Mouse (Mus musculus) heart, embryonic 16.5 days (tissue): ENCODE results near the gene Lhx4. TPM values are rescaled to one million over a fixed set of nuclear protein-coding genes. Genes with fewer than 3 reads are reported as not detected.

Experiments
- ATAC-seq: fragments of 200-750 bp; cut with Nextera tagmentation; replicated peaks from 2 replicates; pipeline ENCODE4 v1.8.0; 2017; ENCODE audit warnings: moderate number of reproducible peaks; ENCODE audit not compliant: insufficient read depth, low FRiP score; ENCODE audit errors: extremely low read depth
- H3K27ac ChIP-seq: fragments of 300-500 bp; sonication (generic); 2 replicates; pipeline ENCODE4 v1.5.1; 2014; ENCODE audit warnings: mild to moderate bottlenecking, low read length, control low read depth, moderate library complexity
- H3K27me3 ChIP-seq: fragments of 300-500 bp; sonication (generic); 2 replicates; pipeline ENCODE4 v1.6.1; 2014; ENCODE audit warnings: low read length, mixed read lengths; ENCODE audit not compliant: control insufficient read depth, insufficient read depth
- H3K36me3 ChIP-seq: fragments of 300-500 bp; sonication (generic); 2 replicates; pipeline ENCODE4 v1.6.1; 2014; ENCODE audit not compliant: control insufficient read depth, insufficient read depth
- H3K4me1 ChIP-seq: fragments of 300-500 bp; sonication (generic); 2 replicates; pipeline ENCODE4 v1.6.1; 2014; ENCODE audit warnings: low read length, mixed read lengths; ENCODE audit not compliant: control insufficient read depth, insufficient read depth
- H3K4me2 ChIP-seq: fragments of 300-500 bp; sonication (generic); 2 replicates; pipeline ENCODE4 v1.6.1; 2014; ENCODE audit warnings: low read depth, mild to moderate bottlenecking, control low read depth, low read length
- H3K4me3 ChIP-seq: fragments of 300-500 bp; sonication (generic); 2 replicates; pipeline ENCODE4 v1.5.1; 2014; ENCODE audit warnings: mild to moderate bottlenecking, control low read depth, low read length
- H3K9ac ChIP-seq: fragments of 300-500 bp; sonication (generic); 2 replicates; pipeline ENCODE4 v1.6.1; 2014; ENCODE audit warnings: low read length, control low read depth
- H3K9me3 ChIP-seq: fragments of 300-500 bp; sonication (generic); replicated peaks from 2 replicates; pipeline ENCODE4 v1.6.1; 2016; ENCODE audit warnings: low read length; ENCODE audit not compliant: control insufficient read depth
- WGBS: fragments of 180-500 bp; shearing (Covaris S2); extraction: QIAGEN DNeasy Blood & Tissue Kit; methylation state at CpG from one replicate; pipeline ENCODE4 v1.1.7; 2014; 5-methylcytosine and 5-hydroxymethylcytosine counted together
- polyA plus RNA-seq: library from polyadenylated mRNA; unstranded; fragments of >200 nt; fragmentation: Nextera tagmentation; extraction: Ambion mirVana; gene quantifications from 2 replicates; pipeline ENCODE4 v1.2.1, GENCODE M21; 2015

The Lhx4 gene
- polyA plus RNA-seq, 1 experiment from 2014 or later = not detected

GRCm38 (mm10) chr1:155663994-155664393 is 87.5 kb downstream of the Lhx4 start:
- WGBS = 79% methylated on average over 5 of the region's 5 CpGs
- Histone ChIP-seq H3K4me1 (no peaks in the 10 kb centered on the region), H3K27ac (no peak overlapping the region)

DNA sequence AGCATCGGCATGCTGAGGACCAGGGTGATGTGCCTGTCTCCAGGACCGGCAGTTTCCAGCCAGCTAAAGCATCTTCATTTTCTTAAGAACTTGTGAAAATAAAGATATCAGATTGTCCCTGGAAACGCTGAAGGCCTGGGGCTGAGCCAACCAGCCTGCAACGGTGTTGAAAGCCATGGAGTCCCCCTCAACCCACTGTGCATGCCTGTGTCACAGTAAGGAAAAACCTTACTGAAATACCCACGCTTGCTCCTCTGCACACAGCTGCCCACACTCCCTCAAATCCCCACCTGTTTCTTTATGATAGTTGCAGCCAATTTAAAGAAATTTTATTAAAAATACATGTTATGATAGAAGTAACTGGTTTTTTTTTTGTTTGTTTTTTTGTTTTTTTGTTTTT is 95.2 kb downstream of the Lhx4 start:
- ATAC-seq = no peak
- no peak overlapping the region for H3K4me3 ChIP-seq
- no peak overlapping the region for H3K9ac ChIP-seq
- no peak overlapping the region for H3K27ac ChIP-seq
- no peaks in the 10 kb centered on the region for H3K36me3 ChIP-seq
- no peaks in the 10 kb centered on the region for H3K9me3 ChIP-seq
- H3K27me3 ChIP-seq = no peaks in the 10 kb centered on the region
- 61% methylated on average over 5 of the region's 5 CpGs for WGBS
- H3K4me2 ChIP-seq = no peak overlapping the region
- no peaks in the 10 kb centered on the region for H3K4me1 ChIP-seq

More at GRCm38 (mm10) chr1:155663994-155664393, 87.5 kb downstream of the Lhx4 start:
- H3K4me2 ChIP-seq = no peak overlapping the region
- no peak for ATAC-seq
- no peak overlapping the region for H3K9ac ChIP-seq
- H3K4me3 ChIP-seq = no peak overlapping the region
- H3K36me3 ChIP-seq = no peaks in the 10 kb centered on the region
- H3K27me3 ChIP-seq = no peaks in the 10 kb centered on the region
- 0 out of 2 replicates have a peak, but pooled peaks cover 2% of the 10 kb centered on the region for H3K9me3 ChIP-seq

GRCm38 (mm10) chr1:155654961-155655360 is 96.5 kb downstream of the Lhx4 start:
- Histone ChIP-seq H3K27me3 (no peaks in the 10 kb centered on the region), H3K9me3 (no peaks in the 10 kb centered on the region), H3K27ac (no peak overlapping the region), H3K4me3 (no peak overlapping the region), H3K4me1 (peaks cover 5% of the 10 kb centered on the region; the same call in 1 of the 2 replicates), H3K4me2 (no peak overlapping the region), H3K9ac (no peak overlapping the region), H3K36me3 (no peaks in the 10 kb centered on the region)
- 61% methylated on average over 3 of the region's 3 CpGs for WGBS
- no peak for ATAC-seq

DNA sequence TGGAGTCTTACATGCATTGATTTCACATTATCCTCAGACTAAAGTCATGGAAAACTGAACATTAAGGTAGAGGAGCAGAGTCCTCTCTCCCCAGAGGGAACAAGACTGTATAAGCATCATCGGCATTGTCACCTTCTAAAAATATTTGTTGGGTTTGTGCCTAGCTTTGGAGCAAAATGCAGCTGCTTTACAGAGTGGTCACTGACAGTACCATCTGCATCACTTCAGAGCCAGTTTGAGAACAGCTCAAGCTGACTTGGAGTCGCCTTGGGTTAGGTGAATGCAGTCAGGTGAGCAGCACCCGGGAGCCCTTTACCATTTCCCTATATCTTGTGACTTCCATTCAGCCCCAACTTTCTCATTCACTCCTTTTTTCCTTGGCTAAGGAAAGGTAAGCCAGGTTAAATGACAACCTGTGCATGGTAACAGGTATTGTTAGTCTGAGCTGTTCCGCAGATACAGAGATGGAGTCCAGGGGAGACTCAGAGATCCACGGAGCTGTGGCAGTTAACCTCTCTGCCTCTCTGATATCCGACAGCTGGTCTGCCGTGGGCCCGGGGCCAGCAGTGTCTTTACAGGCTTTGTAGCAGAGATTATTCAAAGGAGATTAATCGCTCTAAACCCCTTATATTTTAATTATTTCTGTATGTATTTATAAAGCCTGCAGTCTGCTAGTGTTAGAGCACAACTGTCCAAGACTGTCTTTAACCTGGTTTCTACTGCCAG is 101.2 kb downstream of the Lhx4 start:
- H3K27ac ChIP-seq = no peak overlapping the region
- no peak overlapping the region for H3K4me2 ChIP-seq
- peaks cover 6% of the 10 kb centered on the region; the same call in 1 of the 2 replicates for H3K4me1 ChIP-seq
- H3K27me3 ChIP-seq = no peaks in the 10 kb centered on the region
- H3K4me3 ChIP-seq = no peak overlapping the region
- no peak overlapping the region for H3K9ac ChIP-seq
- no peak for ATAC-seq
- 52% methylated on average over 9 of the region's 9 CpGs for WGBS
- no peaks in the 10 kb centered on the region for H3K36me3 ChIP-seq
- no peaks in the 10 kb centered on the region for H3K9me3 ChIP-seq

Other genes with a start within 250 kb of the Lhx4 start
- gene Acbd6, start 193.6 kb downstream of the Lhx4 start, polyA plus RNA-seq = 50.5 and 55.4 TPM in 2 replicates
- 25.1 and 29.5 TPM in 2 replicates for gene Qsox1, start 61.2 kb upstream of the Lhx4 start, polyA plus RNA-seq
- gene Cep350, start 221.6 kb upstream of the Lhx4 start, polyA plus RNA-seq = 5.1 and 6.6 TPM in 2 replicates